Mouse (Mus musculus) frontal cortex, adult 2 months (tissue): ENCODE measurements around the gene Klhl26. TPM values are rescaled to one million over a fixed set of nuclear protein-coding genes. Genes with fewer than 3 reads are reported as not detected.

Experiments
- DNase-seq, 2 experiments: peaks; one replicate each; pipeline ENCODE4 v3.0.0; 2022; ENCODE audit warnings: low spot score in 1 of 2; ENCODE audit errors: extremely low spot score in 1 of 2
- polyA plus RNA-seq: library from polyadenylated mRNA; depleted of rRNA; stranded (reverse); fragments of >200 nt; gene quantifications from 2 replicates; pipeline ENCODE4 v1.2.3, GENCODE M21; 2012; rRNA removed

The Klhl26 gene
- polyA plus RNA-seq, 1 experiment = 59.6 TPM

- peak in 1 of 2 experiments; percentile 77 for DNase-seq
Observed at GRCm38 (mm10) chr8:70415540-70416451, 61.0 kb downstream of the Klhl26 start.

GRCm38 (mm10) chr8:70414310-70414946 is 62.3 kb downstream of the Klhl26 start:
- no peak for DNase-seq

- DNase-seq = no peak
Observed at GRCm38 (mm10) chr8:70410281-70410680, 66.5 kb downstream of the Klhl26 start.

- DNase-seq = peak in 1 of 2 experiments; percentile 41
Observed at GRCm38 (mm10) chr8:70409455-70409871, 67.3 kb downstream of the Klhl26 start.

- no peak for DNase-seq
Observed at GRCm38 (mm10) chr8:70409019-70409418, 67.7 kb downstream of the Klhl26 start.

GRCm38 (mm10) chr8:70408301-70408700 is 68.5 kb downstream of the Klhl26 start:
- no peak for DNase-seq

GRCm38 (mm10) chr8:70406427-70407069 is 70.2 kb downstream of the Klhl26 start:
- DNase-seq = no peak

GRCm38 (mm10) chr8:70405189-70405588 is 71.6 kb downstream of the Klhl26 start:
- no peak for DNase-seq

- DNase-seq = no peak
Observed at GRCm38 (mm10) chr8:70404212-70404611, 72.6 kb downstream of the Klhl26 start.

Other genes starting within 250 kb of the Klhl26 start
- gene Sugp2, start 242.7 kb downstream of the Klhl26 start, polyA plus RNA-seq = 102 and 116 TPM in 2 replicates
- gene Armc6, start 242.5 kb downstream of the Klhl26 start, polyA plus RNA-seq = 44.0 and 45.6 TPM in 2 replicates
- 18.2 and 18.5 TPM in 2 replicates for gene Homer3, start 194.1 kb downstream of the Klhl26 start, polyA plus RNA-seq
- gene Ddx49, start 174.5 kb downstream of the Klhl26 start, polyA plus RNA-seq = 48.6 and 51.7 TPM in 2 replicates
- gene Cope, start 174.4 kb downstream of the Klhl26 start, polyA plus RNA-seq = 252 and 259 TPM in 2 replicates
- gene Cers1, start 161.2 kb downstream of the Klhl26 start, polyA plus RNA-seq = 86.7 and 86.9 TPM in 2 replicates
- 34.8 and 63.7 TPM in 2 replicates for gene Gdf1, start 147.2 kb downstream of the Klhl26 start, polyA plus RNA-seq
- gene Upf1, start 123.7 kb downstream of the Klhl26 start, polyA plus RNA-seq = 29.5 and 30.8 TPM in 2 replicates
- gene Comp, start 103.4 kb downstream of the Klhl26 start, polyA plus RNA-seq = 0.19 and 0.26 TPM in 2 replicates
- gene Crtc1, start 37.4 kb downstream of the Klhl26 start, polyA plus RNA-seq = 103 and 110 TPM in 2 replicates
- 263 and 277 TPM in 2 replicates for gene Tmem59l, start 10.4 kb upstream of the Klhl26 start, polyA plus RNA-seq
- gene Crlf1, start 16.2 kb upstream of the Klhl26 start, polyA plus RNA-seq = 1.8 and 3.4 TPM in 2 replicates
- 197 and 210 TPM in 2 replicates for gene Rex1bd, start 29.8 kb upstream of the Klhl26 start, polyA plus RNA-seq
- 901 and 1,108 TPM in 2 replicates for gene Uba52, start 33.8 kb upstream of the Klhl26 start, polyA plus RNA-seq
- gene Fkbp8, start 50.8 kb upstream of the Klhl26 start, polyA plus RNA-seq = 560 and 609 TPM in 2 replicates
- gene Kxd1, start 51.0 kb upstream of the Klhl26 start, polyA plus RNA-seq = 60.6 and 61.4 TPM in 2 replicates
- gene Ell, start 62.5 kb upstream of the Klhl26 start, polyA plus RNA-seq = 25.1 and 25.6 TPM in 2 replicates
- 69.0 and 81.9 TPM in 2 replicates for gene Isyna1, start 117.4 kb upstream of the Klhl26 start, polyA plus RNA-seq
- gene Ssbp4, start 131.9 kb upstream of the Klhl26 start, polyA plus RNA-seq = 266 and 276 TPM in 2 replicates
- 0.78 and 0.86 TPM in 2 replicates for gene Lrrc25, start 139.2 kb upstream of the Klhl26 start, polyA plus RNA-seq
- 0.15 and 0.20 TPM in 2 replicates for gene Gdf15, start 155.5 kb upstream of the Klhl26 start, polyA plus RNA-seq
- 17.2 and 25.8 TPM in 2 replicates for gene Pgpep1, start 183.4 kb upstream of the Klhl26 start, polyA plus RNA-seq
- gene Lsm4, start 196.3 kb upstream of the Klhl26 start, polyA plus RNA-seq = 113 and 128 TPM in 2 replicates
- gene Jund, start 222.0 kb upstream of the Klhl26 start, polyA plus RNA-seq = 226 and 228 TPM in 2 replicates
- gene Iqcn, start 226.5 kb upstream of the Klhl26 start, polyA plus RNA-seq = 0.32 and 0.40 TPM in 2 replicates
- gene Gm3336, start 241.6 kb upstream of the Klhl26 start, polyA plus RNA-seq = 0.12 TPM in 1 of 2 replicates, not detected in the other
- 4.6 and 5.1 TPM in 2 replicates for gene Pde4c, start 246.8 kb upstream of the Klhl26 start, polyA plus RNA-seq